In the genomic region with DNA sequence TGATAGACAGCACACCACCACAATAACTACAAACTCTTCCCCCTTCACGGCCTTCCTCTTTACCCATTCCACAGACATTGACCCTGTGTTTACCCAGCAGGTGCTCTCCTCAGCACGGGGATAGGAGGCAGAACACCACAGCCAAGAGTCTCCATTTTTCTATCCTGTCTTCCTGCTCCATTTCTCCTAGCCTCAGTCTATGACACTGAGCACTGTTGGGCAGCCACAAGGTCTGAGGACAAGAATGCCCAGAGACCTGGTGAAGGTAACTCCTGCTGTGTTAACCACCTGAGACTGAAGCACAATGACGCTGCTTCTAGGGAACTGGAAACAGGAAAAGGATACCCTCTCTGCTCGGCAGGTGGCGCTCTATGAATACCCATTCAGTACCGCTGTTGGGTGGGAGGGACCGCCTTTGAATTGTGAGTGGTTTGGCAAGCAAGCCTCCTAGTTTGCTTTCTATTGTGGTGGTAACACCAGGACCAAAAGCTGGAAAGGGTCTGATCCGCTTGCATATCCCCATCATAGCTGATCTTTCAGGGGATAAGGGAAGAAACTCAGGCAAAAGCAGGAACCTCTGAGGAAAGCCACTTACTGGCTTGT, we compare ENCODE assay signal across 8 mouse cellular contexts. TPM values are rescaled to one million over a fixed set of nuclear protein-coding genes. Genes with fewer than 3 reads are reported as not detected.
DNase-seq lines count a peak whose midpoint lies in the region; ATAC-seq and TF ChIP-seq lines count a peak whose summit lies in the region.

No protein-coding gene starts in this region.

- no peaks in the 10 kb centered on the region; the same call in none of the 2 replicates for H3K36me3 ChIP-seq in liver, embryonic 14.5 days (replicated peaks; ENCODE audit: control insufficient read depth, insufficient read depth, low read depth)

- no peaks in the 10 kb centered on the region for H3K27me3 ChIP-seq in liver, embryonic 14.5 days (ENCODE audit: control insufficient read depth, insufficient read depth, low read length)

- peak; percentile 55; the same call in 1 of the 2 replicates for ATAC-seq in liver, embryonic 14.5 days (ENCODE audit: insufficient read depth)

- WGBS in liver, embryonic 14.5 days (ENCODE audit: insufficient replicate concordance), result 35% methylated on average over 8 of the region's 8 CpGs

- H3K9me3 ChIP-seq in liver, embryonic 14.5 days (ENCODE audit: control insufficient read depth, low read length), result no peaks in the 10 kb centered on the region

- no peak overlapping the region for H3K4me2 ChIP-seq in liver, embryonic 14.5 days (ENCODE audit: low read depth)

- no peak overlapping the region for H3K4me3 ChIP-seq in liver, embryonic 14.5 days (ENCODE audit: insufficient read depth in 1 of 2, low read depth in 2 of 2, low read length in 2 of 2)

- no peaks in the 10 kb centered on the region for H3K4me1 ChIP-seq in liver, embryonic 14.5 days (replicated peaks; ENCODE audit: control insufficient read depth in 2 of 2, insufficient read depth in 2 of 2, low read length in 1 of 2)

- no peak overlapping the region for H3K27ac ChIP-seq in liver, embryonic 14.5 days

- no peak overlapping the region for H3K9ac ChIP-seq in liver, embryonic 14.5 days (replicated peaks)

- peak; percentile 92 for TF ChIP-seq CTCF in liver, embryonic 14.5 days (IDR thresholded peaks at IDR 0.05; ENCODE audit: low read depth)

- no peak for TF ChIP-seq EP300 in liver, embryonic 14.5 days (IDR thresholded peaks at IDR 0.05; ENCODE audit: low read depth)

- DNase-seq in CD4-positive, CD25-positive, alpha-beta regulatory T cell, adult 2 months (ENCODE audit: low read depth, low spot score), result peak; percentile 87
- peak; percentile 70 for DNase-seq in adrenal gland, adult 2 months
- peak; percentile 83 for DNase-seq in embryo, embryonic 10.5 days (ENCODE audit: low spot score)
- peak; percentile 40 for DNase-seq in gastrocnemius, postnatal 25 days
- DNase-seq in kidney, postnatal 14 days, result peak; percentile 77
- peak; percentile 54 to 58 (median 56) for DNase-seq in liver, embryonic 14.5 days (ENCODE audit: low read depth in 3 of 3, low spot score in 3 of 3)
- DNase-seq in ovary, adult 18-20 months (ENCODE audit: low spot score), result peak; percentile 15
- DNase-seq in thymus, adult 18-20 months, result peak; percentile 36 to 44

RNA-seq across cellular contexts. Expression of a gene that starts 13.4 kb away (rescaled TPM):
- total RNA-seq in adrenal gland, adult 2 months (2021), result 10 to 100 TPM; 28.5 to 34.6 TPM
- polyA plus RNA-seq in adrenal gland, adult 2 months (2012; rRNA removed), result 11.8 and 13.8 TPM in 2 replicates
- 1 to 10 TPM; 6.2 to 8.1 TPM for total RNA-seq in gastrocnemius, postnatal 25 days (2021)
- 5.9 TPM in 2 replicates for polyA plus RNA-seq in liver, embryonic 14.5 days (2012; rRNA removed)
- polyA plus RNA-seq in liver, embryonic 14.5 days (2014; fragmentation: Nextera tagmentation; extraction: Ambion mirVana), result 6.1 and 7.2 TPM in 2 replicates

RNA-seq across cellular contexts. Expression of a gene that starts 14.2 kb away (rescaled TPM):
- 10 to 100 TPM; 39.2 to 53.9 TPM for total RNA-seq in adrenal gland, adult 2 months (2021)
- polyA plus RNA-seq in adrenal gland, adult 2 months (2012; rRNA removed), result 95.2 and 97.4 TPM in 2 replicates
- total RNA-seq in gastrocnemius, postnatal 25 days (2021), result 10 to 100 TPM; 48.4 to 52.2 TPM
- 4.1 and 5.6 TPM in 2 replicates for polyA plus RNA-seq in liver, embryonic 14.5 days (2012; rRNA removed)
- 7.2 and 9.4 TPM in 2 replicates for polyA plus RNA-seq in liver, embryonic 14.5 days (2014; fragmentation: Nextera tagmentation; extraction: Ambion mirVana)

RNA-seq across cellular contexts. Expression of a gene that starts 21.9 kb away (rescaled TPM):
- total RNA-seq in adrenal gland, adult 2 months (2021), result 10 to 100 TPM; 60.4 to 72.1 TPM
- 50.7 and 64.9 TPM in 2 replicates for polyA plus RNA-seq in adrenal gland, adult 2 months (2012; rRNA removed)
- total RNA-seq in gastrocnemius, postnatal 25 days (2021), result 10 to 100 TPM; 17.1 to 18.8 TPM
- 29.3 and 47.8 TPM in 2 replicates for polyA plus RNA-seq in liver, embryonic 14.5 days (2012; rRNA removed)
- polyA plus RNA-seq in liver, embryonic 14.5 days (2014; fragmentation: Nextera tagmentation; extraction: Ambion mirVana), result 27.8 and 32.9 TPM in 2 replicates

Comparison
In these comparisons a context has a peak if more than half of its experiments do, and no peak if none do; other contexts are left out.
1. DNase-seq: peak in every context shown above with its lines; median percentile 87 in CD4-positive, CD25-positive, alpha-beta regulatory T cell, adult 2 months; 83 in embryo, embryonic 10.5 days; 77 in kidney, postnatal 14 days; 70 in adrenal gland, adult 2 months; 56 in liver, embryonic 14.5 days; 40 in gastrocnemius, postnatal 25 days; 40 in thymus, adult 18-20 months; 15 in ovary, adult 18-20 months.